Mouse (Mus musculus): ENCODE data around the gene Gamt. TPM values are rescaled to one million over a fixed set of nuclear protein-coding genes. Genes with fewer than 3 reads are reported as not detected.

The Gamt gene
- polyA plus RNA-seq, 2 experiments = 74.1 to 90.8 TPM

DNA sequence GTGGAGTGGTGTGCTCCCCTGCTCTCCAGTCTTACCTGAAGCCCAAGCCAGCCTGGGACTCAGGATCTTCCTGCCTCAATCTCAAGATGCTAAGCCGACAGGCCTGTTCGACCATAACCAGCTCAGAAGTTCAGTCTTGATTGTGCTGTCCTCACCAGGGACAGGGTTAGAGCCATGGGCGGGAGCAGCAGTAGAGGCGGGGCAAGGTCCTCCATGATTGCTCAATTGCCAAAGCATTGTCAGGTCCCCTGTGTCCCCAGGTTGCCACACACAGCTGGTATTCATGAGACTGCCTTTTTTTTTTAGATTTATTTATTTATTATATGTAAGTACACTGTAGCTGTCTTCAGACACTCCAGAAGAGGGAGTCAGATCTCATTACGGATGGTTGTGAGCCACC is 15.4 kb upstream of the Gamt start:
- DNase-seq (ENCODE audit: low spot score) (no peak), ATAC-seq (ENCODE audit: low FRiP score, low read depth) (no peak)
- no peak for TF ChIP-seq POLR2A (IDR thresholded peaks at IDR 0.05; ENCODE audit: borderline replicate concordance, extremely low read depth, insufficient read depth, insufficient read length)
- Histone ChIP-seq H3K36me3 (ENCODE audit: control insufficient read depth, insufficient read depth, low read length) (peaks cover 90% of the 10 kb centered on the region), H3K27ac (replicated peaks; ENCODE audit: low read depth, low read length) (no peak overlapping the region), H3K4me1 (ENCODE audit: control insufficient read depth, insufficient read depth, low read length) (no peaks in the 10 kb centered on the region), H3K9me3 (ENCODE audit: control insufficient read depth, low read length) (no peaks in the 10 kb centered on the region), H3K27me3 (ENCODE audit: control insufficient read depth, insufficient read depth, low read length) (no peaks in the 10 kb centered on the region), H3K4me2 (replicated peaks; ENCODE audit: low read depth, low read length, severe bottlenecking) (no peak overlapping the region), H3K9ac (ENCODE audit: low read depth, low read length, severe bottlenecking) (no peak overlapping the region), H3K4me3 (replicated peaks; ENCODE audit: low read length) (no peak overlapping the region)
- WGBS = 86% methylated on average over 5 of the region's 5 CpGs

GRCm38 (mm10) chr10:80273847-80274246 is 13.0 kb upstream of the Gamt start:
- peaks cover 73% of the 10 kb centered on the region for H3K36me3 ChIP-seq (ENCODE audit: control insufficient read depth, insufficient read depth, low read length)
- H3K4me3 ChIP-seq (replicated peaks; ENCODE audit: low read length) = no peak overlapping the region
- no peak overlapping the region for H3K4me2 ChIP-seq (replicated peaks; ENCODE audit: low read depth, low read length, severe bottlenecking)
- ATAC-seq (ENCODE audit: low FRiP score, low read depth) (no peak), DNase-seq (ENCODE audit: low spot score) (no peak)
- 91% methylated on average over 3 of the region's 3 CpGs for WGBS
- H3K27ac ChIP-seq (replicated peaks; ENCODE audit: low read depth, low read length) = no peak overlapping the region
- no peaks in the 10 kb centered on the region for H3K9me3 ChIP-seq (ENCODE audit: control insufficient read depth, low read length)
- TF ChIP-seq POLR2A (IDR thresholded peaks at IDR 0.05; ENCODE audit: borderline replicate concordance, extremely low read depth, insufficient read depth, insufficient read length) = no peak
- no peaks in the 10 kb centered on the region for H3K27me3 ChIP-seq (ENCODE audit: control insufficient read depth, insufficient read depth, low read length)
- H3K9ac ChIP-seq (ENCODE audit: low read depth, low read length, severe bottlenecking) = no peak overlapping the region
- no peaks in the 10 kb centered on the region for H3K4me1 ChIP-seq (ENCODE audit: control insufficient read depth, insufficient read depth, low read length)

DNA sequence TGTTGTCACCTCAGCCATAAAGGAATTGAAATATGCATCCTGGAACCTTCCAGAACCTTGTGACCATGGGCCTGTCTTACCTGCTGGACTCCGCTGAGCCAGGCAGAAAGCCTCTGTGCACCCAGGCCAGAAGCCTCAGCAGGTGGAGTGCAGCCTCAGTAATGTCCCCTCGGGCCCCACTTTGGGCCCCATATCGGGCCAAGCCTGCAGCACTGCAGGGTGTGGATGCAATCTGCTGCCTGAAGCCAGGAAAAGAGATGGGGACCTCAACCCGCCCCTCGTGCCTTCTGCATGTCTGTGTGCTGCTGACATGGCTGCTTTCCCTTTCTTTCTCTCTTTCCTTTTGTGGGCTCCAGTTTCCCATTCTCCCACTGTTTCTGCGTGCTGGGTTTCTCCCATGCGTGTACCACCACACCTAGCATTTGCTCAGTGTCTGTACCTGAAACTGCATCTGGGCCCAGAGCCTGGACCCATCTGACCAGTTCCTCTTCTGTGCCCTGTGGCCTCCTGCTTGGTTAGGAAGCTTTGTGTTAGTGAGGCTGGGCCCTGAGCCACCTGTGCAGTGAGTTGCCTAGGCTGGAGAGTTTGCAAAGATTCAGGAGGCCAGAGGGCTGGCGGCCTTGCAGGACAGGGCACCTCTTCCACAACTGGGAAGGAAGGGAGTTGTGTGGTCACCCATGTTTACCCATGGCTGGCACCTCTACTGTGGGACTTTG is 11.2 kb upstream of the Gamt start:
- Histone ChIP-seq H3K4me1 (ENCODE audit: control insufficient read depth, insufficient read depth, low read length) (peaks cover 10% of the 10 kb centered on the region), H3K9me3 (ENCODE audit: control insufficient read depth, low read length) (no peaks in the 10 kb centered on the region), H3K4me3 (replicated peaks; ENCODE audit: low read length) (no peak overlapping the region), H3K36me3 (ENCODE audit: control insufficient read depth, insufficient read depth, low read length) (peaks cover 69% of the 10 kb centered on the region), H3K9ac (ENCODE audit: low read depth, low read length, severe bottlenecking) (no peak overlapping the region), H3K27me3 (ENCODE audit: control insufficient read depth, insufficient read depth, low read length) (no peaks in the 10 kb centered on the region), H3K27ac (replicated peaks; ENCODE audit: low read depth, low read length) (no peak overlapping the region), H3K4me2 (replicated peaks; ENCODE audit: low read depth, low read length, severe bottlenecking) (no peak overlapping the region)
- ATAC-seq (ENCODE audit: low FRiP score, low read depth) = no peak
- no peak for TF ChIP-seq POLR2A (IDR thresholded peaks at IDR 0.05; ENCODE audit: borderline replicate concordance, extremely low read depth, insufficient read depth, insufficient read length)
- WGBS = 87% methylated on average over 8 of the region's 8 CpGs
- no peak for DNase-seq (ENCODE audit: low spot score)

DNA sequence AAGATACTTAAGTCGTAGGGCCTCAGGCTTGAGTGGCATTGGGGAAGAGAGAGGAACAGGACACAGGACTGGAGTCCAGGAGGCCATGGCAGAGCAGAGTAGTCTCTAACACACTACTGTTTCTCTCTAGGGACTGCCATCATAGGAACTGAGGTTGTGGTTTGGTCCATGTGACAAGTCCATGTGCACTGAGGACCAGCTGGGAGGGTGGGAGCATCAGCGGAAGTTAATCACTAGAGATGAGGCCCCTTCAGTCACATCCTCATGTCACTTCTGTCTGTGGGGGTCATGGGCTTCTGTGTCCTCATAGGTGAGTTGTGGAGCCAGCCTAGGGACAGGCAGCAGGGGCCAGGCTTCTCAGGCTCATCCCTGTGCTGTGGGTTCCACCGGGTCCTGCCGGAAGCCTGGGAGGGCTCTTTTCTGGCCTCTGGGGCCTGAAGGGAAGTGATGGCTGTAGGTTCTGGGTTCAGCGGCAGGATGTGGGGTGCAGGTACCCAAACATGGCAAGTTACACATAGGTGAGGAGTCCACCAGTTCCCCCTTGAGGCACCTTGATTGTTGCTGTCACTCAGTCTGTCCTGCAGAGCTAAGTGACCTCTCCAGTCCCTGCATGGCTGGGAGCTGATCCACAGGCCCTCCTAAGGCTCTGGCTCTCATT is 10.5 kb upstream of the Gamt start:
- Histone ChIP-seq H3K27ac (replicated peaks; ENCODE audit: low read depth, low read length) (no peak overlapping the region), H3K9ac (ENCODE audit: low read depth, low read length, severe bottlenecking) (no peak overlapping the region), H3K4me1 (ENCODE audit: control insufficient read depth, insufficient read depth, low read length) (peaks cover 17% of the 10 kb centered on the region), H3K9me3 (ENCODE audit: control insufficient read depth, low read length) (no peaks in the 10 kb centered on the region), H3K4me3 (replicated peaks; ENCODE audit: low read length) (no peak overlapping the region), H3K4me2 (replicated peaks; ENCODE audit: low read depth, low read length, severe bottlenecking) (no peak overlapping the region), H3K27me3 (ENCODE audit: control insufficient read depth, insufficient read depth, low read length) (no peaks in the 10 kb centered on the region), H3K36me3 (ENCODE audit: control insufficient read depth, insufficient read depth, low read length) (peaks cover 65% of the 10 kb centered on the region)
- ATAC-seq (ENCODE audit: low FRiP score, low read depth) (no peak), DNase-seq (ENCODE audit: low spot score) (no peak)
- no peak for TF ChIP-seq POLR2A (IDR thresholded peaks at IDR 0.05; ENCODE audit: borderline replicate concordance, extremely low read depth, insufficient read depth, insufficient read length)
- 89% methylated on average over 5 of the region's 5 CpGs for WGBS

- no peak for ATAC-seq (ENCODE audit: low FRiP score, low read depth)
- Histone ChIP-seq H3K9ac (ENCODE audit: low read depth, low read length, severe bottlenecking) (no peak overlapping the region), H3K9me3 (ENCODE audit: control insufficient read depth, low read length) (no peaks in the 10 kb centered on the region), H3K4me3 (replicated peaks; ENCODE audit: low read length) (no peak overlapping the region), H3K36me3 (ENCODE audit: control insufficient read depth, insufficient read depth, low read length) (peaks cover 60% of the 10 kb centered on the region), H3K4me1 (ENCODE audit: control insufficient read depth, insufficient read depth, low read length) (peaks cover 21% of the 10 kb centered on the region), H3K4me2 (replicated peaks; ENCODE audit: low read depth, low read length, severe bottlenecking) (no peak overlapping the region), H3K27me3 (ENCODE audit: control insufficient read depth, insufficient read depth, low read length) (no peaks in the 10 kb centered on the region), H3K27ac (replicated peaks; ENCODE audit: low read depth, low read length) (no peak overlapping the region)
- DNase-seq (ENCODE audit: low spot score) = no peak
- WGBS = 77% methylated on average over 6 of the region's 6 CpGs
- no peak for TF ChIP-seq POLR2A (IDR thresholded peaks at IDR 0.05; ENCODE audit: borderline replicate concordance, extremely low read depth, insufficient read depth, insufficient read length)
Observed at GRCm38 (mm10) chr10:80270734-80271181, 9.9 kb upstream of the Gamt start.

Measured in limb, embryonic 14.5 days (tissue).